Mouse (Mus musculus): ENCODE measurements at regions not wholly inside any gene's neighbourhood (a gene's known extent, or its start where the extent isn't known, plus 50 kb on each side); places are given as distances from the start of the nearest gene placed in this dataset. TPM values are rescaled to one million over a fixed set of nuclear protein-coding genes. Genes with fewer than 3 reads are reported as not detected.

DNA sequence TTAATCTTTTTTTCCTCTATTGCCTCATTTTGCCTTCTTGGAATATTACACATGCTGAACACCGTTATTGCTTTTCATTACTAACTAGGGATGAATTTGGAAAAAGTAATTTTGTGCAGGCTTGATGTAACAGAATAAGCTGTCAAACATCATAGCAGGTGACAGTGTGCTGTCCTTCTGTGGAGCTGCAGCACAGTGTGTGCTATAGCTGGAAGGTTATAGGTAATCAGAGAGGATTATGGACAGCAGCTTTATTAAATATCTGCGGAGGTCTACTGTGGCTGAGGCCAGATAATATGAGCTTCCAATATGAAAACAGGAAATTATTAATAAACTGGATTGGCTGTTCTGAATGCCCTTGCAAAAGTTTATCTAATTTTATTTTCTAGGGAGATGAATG is 431.9 kb downstream of the Gm8797 start:
- H3K4me2 ChIP-seq = no peak overlapping the region
- ATAC-seq (replicated peaks; ENCODE audit: low FRiP score) = no peak
- no peaks in the 10 kb centered on the region for H3K4me1 ChIP-seq
- H3K9ac ChIP-seq = no peak overlapping the region
- H3K9me3 ChIP-seq (replicated peaks) = no peaks in the 10 kb centered on the region
- no peaks in the 10 kb centered on the region for H3K36me3 ChIP-seq
- 82% methylated on average over 2 of the region's 2 CpGs for WGBS
- no peaks in the 10 kb centered on the region for H3K27me3 ChIP-seq
- H3K4me3 ChIP-seq (replicated peaks) = no peak overlapping the region
- no peak overlapping the region for H3K27ac ChIP-seq

DNA sequence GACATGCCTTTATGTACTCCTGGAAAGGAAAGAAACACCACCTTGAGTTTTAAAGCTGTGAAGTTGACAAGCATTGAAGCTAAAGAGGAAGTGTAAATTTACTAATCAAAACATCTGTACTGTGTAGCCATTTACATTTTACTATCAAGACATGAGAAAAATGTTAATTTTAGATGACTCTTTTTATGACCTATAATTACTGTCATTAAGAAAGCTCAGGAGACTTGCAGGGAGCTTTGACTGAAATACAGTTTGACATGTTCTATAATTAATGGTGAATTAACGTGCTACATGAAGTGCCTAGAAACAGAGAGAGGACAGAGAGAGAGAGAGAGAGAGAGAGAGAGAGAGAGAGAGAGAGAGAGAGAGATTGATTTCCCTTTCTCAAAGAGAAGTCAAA is 432.8 kb downstream of the Gm8797 start:
- H3K4me2 ChIP-seq = no peak overlapping the region
- H3K36me3 ChIP-seq = no peaks in the 10 kb centered on the region
- H3K27ac ChIP-seq = no peak overlapping the region
- H3K9ac ChIP-seq = no peak overlapping the region
- no peak overlapping the region for H3K4me3 ChIP-seq (replicated peaks)
- no peaks in the 10 kb centered on the region for H3K4me1 ChIP-seq
- no peak for ATAC-seq (replicated peaks; ENCODE audit: low FRiP score)
- H3K27me3 ChIP-seq = no peaks in the 10 kb centered on the region
- H3K9me3 ChIP-seq (replicated peaks) = no peaks in the 10 kb centered on the region
- 15% methylated on average over 1 of the region's 1 CpGs for WGBS

DNA sequence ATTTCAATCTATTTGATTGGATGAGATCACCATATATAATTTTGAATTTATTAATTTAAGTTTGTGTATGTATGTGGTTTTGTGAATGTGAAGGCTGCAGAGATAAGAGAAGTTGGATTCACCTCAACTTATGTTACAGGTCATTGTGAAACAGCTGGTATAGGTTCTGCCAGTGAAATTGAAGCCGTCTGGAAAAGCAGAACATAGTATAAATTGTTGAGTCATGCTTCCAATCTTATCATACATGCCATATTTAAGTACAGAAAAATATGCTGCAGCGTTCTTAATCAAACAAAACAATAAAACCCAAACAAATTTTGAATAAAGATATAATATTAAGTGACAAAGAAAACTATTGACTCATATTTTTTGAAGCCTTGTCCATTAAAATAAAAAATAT is 415.6 kb downstream of the 1700008P02Rik start:
- Histone ChIP-seq H3K27ac (no peak overlapping the region), H3K36me3 (no peaks in the 10 kb centered on the region)
- WGBS = 70% methylated on average over 2 of the region's 2 CpGs

DNA sequence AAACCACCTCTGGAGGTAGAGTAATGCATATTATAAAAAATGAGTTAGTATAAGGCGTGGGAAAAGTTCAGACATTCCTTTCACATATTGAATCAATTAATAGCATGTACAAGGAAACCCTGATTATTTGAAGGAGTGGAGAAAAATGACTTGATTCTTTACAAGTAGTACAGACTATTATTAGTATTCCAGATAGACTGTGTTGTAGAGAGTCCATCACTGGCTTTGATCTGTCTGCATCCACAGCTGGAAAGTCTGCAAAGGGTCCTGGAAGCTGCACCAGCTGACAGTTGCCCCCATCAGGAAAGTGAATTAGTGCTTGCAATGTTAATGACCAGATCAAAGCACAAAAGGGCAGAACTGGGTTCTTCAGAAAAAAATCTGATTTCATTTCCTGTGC is 391.6 kb downstream of the 1700008P02Rik start:
- no peak overlapping the region for H3K4me3 ChIP-seq (replicated peaks)
- no peaks in the 10 kb centered on the region for H3K4me1 ChIP-seq
- H3K27me3 ChIP-seq = no peaks in the 10 kb centered on the region
- ATAC-seq (replicated peaks; ENCODE audit: low FRiP score) = no peak
- H3K27ac ChIP-seq = no peak overlapping the region
- no peaks in the 10 kb centered on the region for H3K36me3 ChIP-seq
- H3K9me3 ChIP-seq (replicated peaks) = no peaks in the 10 kb centered on the region
- WGBS = 63% methylated on average over 1 of the region's 1 CpGs
- no peak overlapping the region for H3K9ac ChIP-seq
- no peak overlapping the region for H3K4me2 ChIP-seq

More for the DNA sequence above, 415.6 kb downstream of the 1700008P02Rik start:
- Histone ChIP-seq H3K4me2 (no peak overlapping the region), H3K9me3 (replicated peaks) (no peaks in the 10 kb centered on the region), H3K27me3 (no peaks in the 10 kb centered on the region), H3K4me3 (replicated peaks) (no peak overlapping the region), H3K9ac (no peak overlapping the region), H3K4me1 (no peaks in the 10 kb centered on the region)
- ATAC-seq (replicated peaks; ENCODE audit: low FRiP score) = no peak

Small RNAs in the stretch of these regions (microRNA-seq; reads per million reads assigned to microRNA genes)
- gene Gm25144 (not detected), gene Gm25352 (not detected)

Measured in kidney, embryonic 15.5 days (tissue).